Mouse (Mus musculus) lung, embryonic 15.5 days (tissue): ENCODE measurements around the gene Dnajc5g. TPM values are rescaled to one million over a fixed set of nuclear protein-coding genes. Genes with fewer than 3 reads are reported as not detected.

Source experiments
- ATAC-seq: fragments of 200-750 bp; cut with Nextera tagmentation; 2 replicates; pipeline ENCODE4 v1.8.0; 2017; ENCODE audit warnings: moderate number of reproducible peaks, borderline replicate concordance; ENCODE audit not compliant: low FRiP score, low TSS enrichment; ENCODE audit errors: extremely low read depth
- H3K27ac ChIP-seq: fragments of 300-500 bp; sonication (generic); 2 replicates; pipeline ENCODE4 v1.5.1; 2015; ENCODE audit warnings: moderate library complexity, mild to moderate bottlenecking, inconsistent platforms
- H3K27me3 ChIP-seq: fragments of 300-500 bp; sonication (generic); 2 replicates; pipeline ENCODE4 v1.6.1; 2015; ENCODE audit warnings: inconsistent platforms
- H3K36me3 ChIP-seq: fragments of 300-500 bp; sonication (generic); 2 replicates; pipeline ENCODE4 v1.6.1; 2015; ENCODE audit warnings: inconsistent platforms
- H3K4me1 ChIP-seq: fragments of 300-500 bp; sonication (generic); 2 replicates; pipeline ENCODE4 v1.6.1; 2015; ENCODE audit warnings: inconsistent platforms
- H3K4me2 ChIP-seq: fragments of 300-500 bp; sonication (generic); 2 replicates; pipeline ENCODE4 v1.6.1; 2015; ENCODE audit warnings: inconsistent platforms, mild to moderate bottlenecking, moderate library complexity
- H3K4me3 ChIP-seq: fragments of 300-500 bp; sonication (generic); 2 replicates; pipeline ENCODE4 v1.5.1; 2015; ENCODE audit warnings: mild to moderate bottlenecking, inconsistent platforms
- H3K9ac ChIP-seq: fragments of 300-500 bp; sonication (generic); 2 replicates; pipeline ENCODE4 v1.6.1; 2015; ENCODE audit warnings: inconsistent platforms
- H3K9me3 ChIP-seq: fragments of 300-500 bp; sonication (generic); 2 replicates; pipeline ENCODE4 v1.6.1; 2016; ENCODE audit warnings: inconsistent platforms
- WGBS: fragments of 180-500 bp; shearing (Covaris S2); methylation state at CpG from one replicate; pipeline ENCODE4 v1.1.7; 2015; 5-methylcytosine and 5-hydroxymethylcytosine counted together
- polyA plus RNA-seq: library from polyadenylated mRNA; unstranded; fragments of >200 nt; fragmentation: Nextera tagmentation; extraction: Ambion mirVana; gene quantifications from 2 replicates; pipeline ENCODE4 v1.2.1, GENCODE M21; 2015

The Dnajc5g gene
- not detected in 2 replicates for polyA plus RNA-seq

- H3K27me3 ChIP-seq, result peaks cover 7% of the 10 kb centered on the region; the same call in 1 of the 2 replicates
- ATAC-seq, result no peak
- no peaks in the 10 kb centered on the region for H3K36me3 ChIP-seq
- H3K9ac ChIP-seq, result no peak within 1 kb of the TSS
- H3K27ac ChIP-seq, result no peak within 1 kb of the TSS
- H3K4me3 ChIP-seq, result no peak within 1 kb of the TSS
- no peaks in the 10 kb centered on the region for H3K4me1 ChIP-seq
- no peaks in the 10 kb centered on the region for H3K9me3 ChIP-seq
- H3K4me2 ChIP-seq, result no peak within 1 kb of the TSS
- WGBS, result 77% methylated on average over 9 of the region's 9 CpGs
Measured at GRCm38 (mm10) chr5:31105814-31106335, at the start of gene Dnajc5g. Dnajc5g (plus strand) TSS chr5:31106285.

- no peak for ATAC-seq
- Histone ChIP-seq H3K9ac (no peak overlapping the region), H3K9me3 (no peaks in the 10 kb centered on the region), H3K4me2 (no peak overlapping the region), H3K4me3 (no peak overlapping the region), H3K36me3 (peaks cover 93% of the 10 kb centered on the region), H3K4me1 (no peaks in the 10 kb centered on the region), H3K27me3 (no peaks in the 10 kb centered on the region), H3K27ac (no peak overlapping the region)
- 93% methylated on average over 3 of the region's 3 CpGs for WGBS
Measured at GRCm38 (mm10) chr5:31069810-31070209, 36.3 kb upstream of the Dnajc5g start.

DNA sequence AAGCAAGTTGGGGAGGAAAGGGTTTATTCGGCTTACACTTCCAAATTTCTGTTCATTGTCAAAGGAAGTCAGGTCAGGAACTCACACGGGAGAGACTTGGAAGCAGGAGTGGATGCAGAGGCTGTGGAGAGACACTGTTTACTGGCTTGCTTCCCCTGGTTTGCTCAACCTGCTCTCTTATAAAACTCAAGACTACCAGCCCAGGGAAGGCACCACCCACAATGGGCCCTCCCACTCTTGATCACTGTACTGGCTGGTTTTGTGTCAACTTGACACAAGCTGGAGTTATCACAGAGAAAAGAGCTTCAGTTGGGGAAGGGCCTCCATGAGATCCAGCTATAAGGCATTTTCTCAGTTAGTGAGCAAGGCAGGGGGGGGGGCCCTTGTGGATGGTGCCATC lies 35.0 kb upstream of the Dnajc5g start:
- WGBS, result 78% methylated on average over 2 of the region's 2 CpGs

DNA sequence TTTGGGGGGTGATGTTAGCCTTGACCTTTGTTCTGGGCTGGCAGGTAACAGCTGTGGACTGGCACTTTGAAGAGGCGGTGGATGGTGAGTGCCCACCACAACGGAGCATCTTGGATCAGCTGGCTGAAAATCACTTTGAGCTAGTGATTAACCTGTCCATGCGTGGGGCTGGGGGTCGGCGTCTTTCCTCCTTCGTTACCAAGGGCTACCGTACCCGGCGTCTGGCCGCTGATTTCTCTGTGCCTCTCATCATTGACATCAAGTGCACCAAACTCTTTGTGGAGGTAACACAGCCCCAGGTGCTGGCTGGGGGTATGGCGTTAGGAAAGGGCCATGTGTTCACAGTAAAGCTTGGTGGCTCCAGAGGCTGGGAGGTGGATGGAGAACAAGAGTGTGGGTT lies 34.3 kb upstream of the Dnajc5g start:
- Histone ChIP-seq H3K9me3 (no peaks in the 10 kb centered on the region), H3K9ac (no peak overlapping the region), H3K36me3 (peaks cover 97% of the 10 kb centered on the region), H3K27ac (no peak overlapping the region), H3K4me1 (no peaks in the 10 kb centered on the region), H3K27me3 (no peaks in the 10 kb centered on the region), H3K4me3 (no peak overlapping the region), H3K4me2 (no peak overlapping the region)
- WGBS, result 92% methylated on average over 11 of the region's 11 CpGs
- no peak for ATAC-seq

More for the DNA sequence above, 35.0 kb upstream of the Dnajc5g start:
- Histone ChIP-seq H3K4me1 (no peaks in the 10 kb centered on the region), H3K27me3 (no peaks in the 10 kb centered on the region), H3K9ac (no peak overlapping the region), H3K36me3 (peaks cover 97% of the 10 kb centered on the region), H3K4me3 (no peak overlapping the region), H3K9me3 (no peaks in the 10 kb centered on the region), H3K27ac (no peak overlapping the region), H3K4me2 (no peak overlapping the region)
- ATAC-seq, result no peak

GRCm38 (mm10) chr5:31073176-31073575 lies 32.9 kb upstream of the Dnajc5g start:
- no peak overlapping the region for H3K27ac ChIP-seq
- H3K9me3 ChIP-seq, result no peaks in the 10 kb centered on the region
- no peaks in the 10 kb centered on the region for H3K4me1 ChIP-seq
- ATAC-seq, result no peak
- no peak overlapping the region for H3K4me2 ChIP-seq
- no peak overlapping the region for H3K9ac ChIP-seq
- H3K4me3 ChIP-seq, result no peak overlapping the region
- 87% methylated on average over 12 of the region's 12 CpGs for WGBS
- peaks cover 94% of the 10 kb centered on the region for H3K36me3 ChIP-seq
- H3K27me3 ChIP-seq, result no peaks in the 10 kb centered on the region

DNA sequence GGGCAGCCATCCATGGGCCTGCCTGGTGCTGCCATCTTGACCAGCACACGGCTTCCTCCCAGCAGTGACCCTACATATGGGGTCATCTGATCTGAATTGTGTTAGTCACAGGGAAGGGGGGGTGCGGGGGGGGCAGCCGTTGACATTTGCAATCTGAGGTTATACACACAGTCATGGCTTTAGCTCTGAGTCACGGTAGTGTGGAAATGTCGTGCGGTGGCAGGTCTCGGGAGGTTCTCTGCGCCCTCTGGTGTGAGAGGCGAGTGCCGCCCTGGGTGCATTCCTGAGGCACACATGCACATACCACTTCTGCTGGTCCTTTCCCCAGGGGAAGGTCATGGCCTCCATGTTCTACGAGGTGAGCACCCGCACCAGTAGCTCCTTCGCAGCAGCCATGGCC lies 29.7 kb upstream of the Dnajc5g start:
- no peak for ATAC-seq
- no peaks in the 10 kb centered on the region for H3K9me3 ChIP-seq
- WGBS, result 76% methylated on average over 13 of the region's 13 CpGs
- H3K27me3 ChIP-seq, result no peaks in the 10 kb centered on the region
- no peak overlapping the region for H3K4me2 ChIP-seq
- H3K9ac ChIP-seq, result no peak overlapping the region
- no peak overlapping the region for H3K27ac ChIP-seq
- H3K4me1 ChIP-seq, result no peaks in the 10 kb centered on the region
- no peak overlapping the region for H3K4me3 ChIP-seq
- H3K36me3 ChIP-seq, result peaks cover 67% of the 10 kb centered on the region

DNA sequence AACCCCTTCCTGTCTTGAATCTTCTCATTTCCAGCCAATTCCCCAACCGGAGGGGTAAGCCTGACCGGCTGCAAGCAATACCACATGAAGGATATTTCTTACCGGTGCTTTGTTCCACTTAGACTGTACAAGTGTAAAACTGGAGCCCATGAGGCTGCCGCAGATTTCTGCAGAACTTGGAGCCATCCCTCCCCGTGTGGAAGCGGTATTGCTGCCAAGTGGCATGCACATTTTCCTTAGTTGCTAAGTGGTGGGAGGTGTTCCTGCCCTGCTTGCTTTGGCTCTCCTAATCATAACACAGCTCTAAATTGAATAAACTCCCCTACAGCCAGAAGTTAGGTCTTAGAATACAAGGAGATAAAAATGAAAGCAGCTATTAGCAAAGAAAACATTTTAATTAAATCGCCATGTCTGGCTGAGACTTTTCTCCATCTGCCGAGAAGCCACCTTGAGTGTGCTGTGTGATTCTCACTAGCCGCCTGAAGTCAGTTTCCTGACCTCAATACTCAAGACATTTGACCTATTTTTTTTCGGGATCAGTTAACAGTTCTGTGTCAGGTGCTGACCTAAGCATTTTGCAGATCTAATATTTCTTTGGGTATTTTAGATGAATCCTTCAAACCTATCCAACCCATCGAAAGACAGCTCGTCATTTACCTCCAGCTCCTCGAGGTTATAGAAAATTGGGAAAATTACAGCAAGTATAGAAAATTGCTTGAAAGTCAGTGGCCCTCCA lies 25.9 kb upstream of the Dnajc5g start:
- peaks cover 28% of the 10 kb centered on the region for H3K36me3 ChIP-seq
- no peak overlapping the region for H3K4me3 ChIP-seq
- H3K27ac ChIP-seq, result no peak overlapping the region
- peaks cover 11% of the 10 kb centered on the region; the same call in 1 of the 2 replicates for H3K27me3 ChIP-seq
- H3K4me1 ChIP-seq, result peaks cover 5% of the 10 kb centered on the region; the same call in 1 of the 2 replicates
- no peak for ATAC-seq
- WGBS, result 71% methylated on average over 13 of the region's 13 CpGs
- H3K9ac ChIP-seq, result no peak overlapping the region
- no peak overlapping the region for H3K4me2 ChIP-seq
- H3K9me3 ChIP-seq, result no peaks in the 10 kb centered on the region

GRCm38 (mm10) chr5:31080795-31081164 lies 25.3 kb upstream of the Dnajc5g start:
- ATAC-seq, result no peak
- peaks cover 11% of the 10 kb centered on the region; the same call in 1 of the 2 replicates for H3K27me3 ChIP-seq
- no peak overlapping the region for H3K4me3 ChIP-seq
- H3K36me3 ChIP-seq, result peaks cover 23% of the 10 kb centered on the region
- 60% methylated on average over 3 of the region's 3 CpGs for WGBS
- no peak overlapping the region for H3K27ac ChIP-seq
- H3K9me3 ChIP-seq, result no peaks in the 10 kb centered on the region
- H3K4me2 ChIP-seq, result no peak overlapping the region
- no peak overlapping the region for H3K9ac ChIP-seq
- H3K4me1 ChIP-seq, result peaks cover 5% of the 10 kb centered on the region; the same call in 1 of the 2 replicates

GRCm38 (mm10) chr5:31081386-31081785 lies 24.7 kb upstream of the Dnajc5g start:
- no peaks in the 10 kb centered on the region for H3K9me3 ChIP-seq
- no peak for ATAC-seq
- no peak overlapping the region for H3K9ac ChIP-seq
- no peak overlapping the region for H3K4me3 ChIP-seq
- peaks cover 17% of the 10 kb centered on the region for H3K36me3 ChIP-seq
- H3K27me3 ChIP-seq, result peaks cover 17% of the 10 kb centered on the region; the same call in 1 of the 2 replicates
- peaks cover 5% of the 10 kb centered on the region; the same call in 1 of the 2 replicates for H3K4me1 ChIP-seq
- no peak overlapping the region for H3K4me2 ChIP-seq
- whole genome bisulfite sequencing, result 86% methylated on average over 3 of the region's 3 CpGs
- no peak overlapping the region for H3K27ac ChIP-seq

DNA sequence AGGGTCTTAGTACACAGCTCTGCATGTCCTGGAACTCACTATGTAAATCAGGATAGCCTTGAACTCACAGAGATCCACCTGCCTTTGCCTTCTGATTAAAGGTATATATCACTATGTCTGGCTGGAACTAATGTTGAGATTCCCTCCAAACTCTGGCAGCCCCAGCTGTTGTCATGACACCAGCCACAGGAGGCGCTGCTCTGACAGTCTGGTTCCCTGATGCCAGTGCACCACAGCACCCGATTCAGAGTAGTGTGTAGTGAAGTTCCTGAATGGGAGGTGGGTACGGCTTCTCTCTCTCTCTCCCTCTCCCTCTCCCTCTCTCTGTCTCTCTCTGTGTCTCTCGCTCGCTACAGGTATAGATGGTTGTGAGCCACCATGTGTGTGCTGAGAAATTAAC lies 23.7 kb upstream of the Dnajc5g start:
- no peak overlapping the region for H3K4me3 ChIP-seq

GRCm38 (mm10) chr5:31082935-31083625 lies 23.0 kb upstream of the Dnajc5g start:
- no peak overlapping the region for H3K4me3 ChIP-seq
- no peaks in the 10 kb centered on the region for H3K9me3 ChIP-seq
- H3K4me2 ChIP-seq, result no peak overlapping the region
- peaks cover 2% of the 10 kb centered on the region; the same call in 1 of the 2 replicates for H3K36me3 ChIP-seq
- no peak overlapping the region for H3K9ac ChIP-seq
- peaks cover 23% of the 10 kb centered on the region; the same call in 1 of the 2 replicates for H3K27me3 ChIP-seq
- no peak overlapping the region for H3K27ac ChIP-seq
- peak; percentile 16; the same call in 1 of the 2 replicates for ATAC-seq
- WGBS, result 20% methylated on average over 12 of the region's 12 CpGs
- peaks cover 5% of the 10 kb centered on the region; the same call in 1 of the 2 replicates for H3K4me1 ChIP-seq

More for the DNA sequence above, 23.7 kb upstream of the Dnajc5g start:
- no peaks in the 10 kb centered on the region for H3K9me3 ChIP-seq
- H3K36me3 ChIP-seq, result peaks cover 7% of the 10 kb centered on the region
- no peak for ATAC-seq
- 22% methylated on average over 5 of the region's 5 CpGs for WGBS
- no peak overlapping the region for H3K27ac ChIP-seq
- H3K9ac ChIP-seq, result no peak overlapping the region
- H3K27me3 ChIP-seq, result peaks cover 19% of the 10 kb centered on the region; the same call in 1 of the 2 replicates
- H3K4me1 ChIP-seq, result peaks cover 5% of the 10 kb centered on the region; the same call in 1 of the 2 replicates
- H3K4me2 ChIP-seq, result no peak overlapping the region

- H3K9ac ChIP-seq, result no peak overlapping the region
- H3K9me3 ChIP-seq, result no peaks in the 10 kb centered on the region
- peaks cover 5% of the 10 kb centered on the region; the same call in 1 of the 2 replicates for H3K4me1 ChIP-seq
- H3K36me3 ChIP-seq, result no peaks in the 10 kb centered on the region
- no peak for ATAC-seq
- WGBS, result 16% methylated on average over 8 of the region's 8 CpGs
- H3K4me3 ChIP-seq, result no peak overlapping the region
- peaks cover 31% of the 10 kb centered on the region for H3K27me3 ChIP-seq
- no peak overlapping the region for H3K27ac ChIP-seq
- no peak overlapping the region for H3K4me2 ChIP-seq
Measured at GRCm38 (mm10) chr5:31083949-31084348, 22.1 kb upstream of the Dnajc5g start.
